Mouse (Mus musculus): ENCODE measurements around the gene Cldn10.

DNA sequence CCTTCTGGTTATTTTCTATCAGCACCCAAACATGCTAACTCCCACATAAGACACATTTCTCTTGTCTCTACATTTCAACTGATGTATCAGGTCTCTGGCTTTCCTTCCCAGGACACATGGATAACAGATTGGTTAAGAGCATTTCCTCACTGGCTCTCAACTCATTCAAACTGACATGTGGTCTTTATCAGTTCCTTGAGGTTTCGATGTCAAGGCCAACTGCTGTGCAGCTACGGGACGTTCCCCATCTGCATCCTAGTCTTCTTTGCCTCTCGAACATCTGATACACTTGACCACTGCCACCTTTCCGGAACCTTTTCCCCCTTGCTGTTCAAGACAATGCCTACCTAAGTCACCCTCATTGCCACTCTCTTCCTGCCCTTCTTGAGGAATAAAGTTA, 125.9 kb downstream of the Cldn10 start:
- TF ChIP-seq POLR2A (IDR thresholded peaks at IDR 0.05; ENCODE audit: control insufficient read depth, low read depth, low read length) (no peak), CTCF (IDR thresholded peaks at IDR 0.05; ENCODE audit: control insufficient read depth, insufficient read depth, insufficient replicate concordance, low read depth, low read length) (no peak)
